Mouse (Mus musculus) small intestine, adult 2 months (tissue): ENCODE measurements around the gene Rbm25. TPM values are rescaled to one million over a fixed set of nuclear protein-coding genes. Genes with fewer than 3 reads are reported as not detected.
"Not testable (repeated sequence)": the region's sequence is repeated elsewhere in the genome, so short reads cannot be mapped to it uniquely, and the experiment has no call there.

Source experiments
- H3K27ac ChIP-seq: fragments of 200-500 bp; 2 replicates; pipeline ENCODE4 v1.5.1; 2012; ENCODE audit warnings: low read depth, low read length, control low read depth, inconsistent platforms; ENCODE audit not compliant: insufficient read depth
- H3K27me3 ChIP-seq: fragments of 200-500 bp; 2 replicates; pipeline ENCODE4 v1.6.1; 2012; ENCODE audit warnings: mild to moderate bottlenecking, moderate library complexity, low read length, inconsistent platforms; ENCODE audit not compliant: control insufficient read depth, insufficient read depth
- H3K36me3 ChIP-seq: fragments of 200-500 bp; 2 replicates; pipeline ENCODE4 v1.6.1; 2012; ENCODE audit warnings: mild to moderate bottlenecking, low read length, control low read depth, inconsistent platforms; ENCODE audit not compliant: control insufficient read depth, insufficient read depth
- H3K4me1 ChIP-seq: fragments of 200-500 bp; 2 replicates; pipeline ENCODE4 v1.6.1; 2012; ENCODE audit warnings: low read length, inconsistent platforms, mixed read lengths; ENCODE audit not compliant: control insufficient read depth, insufficient read depth, insufficient read length
- H3K4me3 ChIP-seq: fragments of 200-500 bp; 2 replicates; pipeline ENCODE4 v1.5.1; 2012; ENCODE audit warnings: low read depth, mild to moderate bottlenecking, control low read depth, inconsistent platforms, low read length, moderate library complexity
- CTCF ChIP-seq: fragments of 200-500 bp; IDR thresholded peaks from 2 replicates; pipeline ENCODE4 v1.5.1; 2012; ENCODE audit warnings: low read depth, mild to moderate bottlenecking, control low read depth, inconsistent platforms, low read length, moderate library complexity, mixed read lengths; ENCODE audit not compliant: insufficient replicate concordance, insufficient read length; ENCODE audit errors: extremely low read depth
- POLR2A ChIP-seq: fragments of 200-500 bp; IDR thresholded peaks from 2 replicates; pipeline ENCODE4 v1.6.1; 2012; ENCODE audit warnings: low read depth, mild to moderate bottlenecking, control low read depth, inconsistent platforms, low read length, moderate library complexity
- WGBS: fragments of 180-500 bp; shearing (Covaris S2); methylation state at CpG from one replicate; pipeline ENCODE4 v1.1.7; 2018; 5-methylcytosine and 5-hydroxymethylcytosine counted together
- polyA plus RNA-seq: library from polyadenylated mRNA; depleted of rRNA; stranded (reverse); fragments of >200 nt; gene quantifications from 2 replicates; pipeline ENCODE4 v1.2.3, GENCODE M21; 2012; rRNA removed

Rbm25 gene
- polyA plus RNA-seq, result 3.3 and 12.0 TPM in 2 replicates

GRCm38 (mm10) chr12:83630936-83631335, at the start of gene Rbm25:
Gene Rbm25 (plus strand): TSS chr12:83631236.
- H3K4me1 ChIP-seq, H3K36me3 ChIP-seq, H3K27me3 ChIP-seq: not testable (repeated sequence)
- Histone ChIP-seq H3K27ac (peak within 1 kb of the TSS; percentile 66), H3K4me3 (peak within 1 kb of the TSS; percentile 99)
- no CpG with 5 or more reads among the region's 5 CpGs for WGBS

- Histone ChIP-seq H3K36me3 (peaks cover 23% of the 10 kb centered on the region), H3K4me1 (peaks cover 30% of the 10 kb centered on the region; the same call in 1 of the 2 replicates), H3K4me3 (no peak overlapping the region), H3K27ac (peak overlapping the region; percentile 23; the same call in 1 of the 2 replicates), H3K27me3 (no peaks in the 10 kb centered on the region)
- TF ChIP-seq CTCF (no peak), POLR2A (no peak)
- WGBS, result 52% methylated on average over 4 of the region's 4 CpGs
Measured at GRCm38 (mm10) chr12:83582106-83582505, 48.9 kb upstream of the Rbm25 start.

GRCm38 (mm10) chr12:83582747-83583146, 48.3 kb upstream of the Rbm25 start:
- H3K27ac ChIP-seq, result 0 out of 2 replicates have a peak overlapping the region, but pooled peaks have one; percentile 2
- 95% methylated on average over 4 of the region's 4 CpGs for WGBS
- peaks cover 31% of the 10 kb centered on the region; the same call in 1 of the 2 replicates for H3K4me1 ChIP-seq
- no peaks in the 10 kb centered on the region for H3K27me3 ChIP-seq
- H3K36me3 ChIP-seq, result peaks cover 25% of the 10 kb centered on the region
- TF ChIP-seq CTCF (no peak), POLR2A (no peak)
- no peak overlapping the region for H3K4me3 ChIP-seq

- H3K4me1 ChIP-seq, result peaks cover 17% of the 10 kb centered on the region; the same call in 1 of the 2 replicates
- no peak overlapping the region for H3K4me3 ChIP-seq
- H3K27ac ChIP-seq, result no peak overlapping the region
- TF ChIP-seq POLR2A (no peak), CTCF (no peak)
- H3K36me3 ChIP-seq, result peaks cover 45% of the 10 kb centered on the region
- WGBS, result 75% methylated on average over 5 of the region's 5 CpGs
- H3K27me3 ChIP-seq, result no peaks in the 10 kb centered on the region
Measured at GRCm38 (mm10) chr12:83586628-83587027, 44.4 kb upstream of the Rbm25 start.

GRCm38 (mm10) chr12:83591754-83592501, 39.1 kb upstream of the Rbm25 start:
- 76% methylated on average over 8 of the region's 8 CpGs for WGBS
- peaks cover 11% of the 10 kb centered on the region; the same call in 1 of the 2 replicates for H3K4me1 ChIP-seq
- TF ChIP-seq POLR2A (no peak), CTCF (no peak)
- peaks cover 42% of the 10 kb centered on the region for H3K36me3 ChIP-seq
- no peak overlapping the region for H3K27ac ChIP-seq
- H3K27me3 ChIP-seq, result no peaks in the 10 kb centered on the region
- no peak overlapping the region for H3K4me3 ChIP-seq

- peaks cover 25% of the 10 kb centered on the region for H3K36me3 ChIP-seq
- TF ChIP-seq CTCF (no peak), POLR2A (no peak)
- WGBS, result 88% methylated on average over 9 of the region's 9 CpGs
- H3K27ac ChIP-seq, result no peak overlapping the region
- H3K4me3 ChIP-seq, result no peak overlapping the region
- peaks cover 7% of the 10 kb centered on the region; the same call in 1 of the 2 replicates for H3K4me1 ChIP-seq
- H3K27me3 ChIP-seq, result no peaks in the 10 kb centered on the region
Measured at GRCm38 (mm10) chr12:83594454-83595040, 36.5 kb upstream of the Rbm25 start.

- Histone ChIP-seq H3K4me1 (peaks cover 5% of the 10 kb centered on the region; the same call in 1 of the 2 replicates), H3K27ac (peak overlapping the region; percentile 79), H3K27me3 (no peaks in the 10 kb centered on the region), H3K4me3 (peak overlapping the region; percentile 99), H3K36me3 (peaks cover 16% of the 10 kb centered on the region)
- 2% methylated on average over 18 of the region's 20 CpGs for WGBS
- TF ChIP-seq POLR2A (no peak), CTCF (no peak)
Measured at GRCm38 (mm10) chr12:83596191-83596954, 34.7 kb upstream of the Rbm25 start.
